Mouse (Mus musculus) adrenal gland, postnatal 36 days (tissue): Measurements from ENCODE around the gene Amelx. TPM values are rescaled to one million over a fixed set of nuclear protein-coding genes. Genes with fewer than 3 reads are reported as not detected.
A peak's percentile ranks its signal among the peaks of the same experiment; 100 is the strongest.

Source experiments
- DNase-seq, 2 experiments: peaks; one replicate each; pipeline ENCODE4 v3.0.0; 2021; ENCODE audit warnings: mixed read lengths in 1 of 2
- long read RNA-seq, 2 experiments: library from polyadenylated mRNA; stranded (forward); transcript quantifications; one replicate each; pipeline ENCODE4 v2.0.0; 2021; ENCODE audit warnings: borderline sequencing depth in 2 of 2
- total RNA-seq, 2 experiments: library from RNA; stranded (reverse); gene quantifications; 2 replicates each; pipeline ENCODE4 v1.2.3; 2021

The Amelx gene
- not detected for total RNA-seq
- long read RNA-seq, experiment 1: 0 reads
- long read RNA-seq, experiment 2: 0 reads

DNA sequence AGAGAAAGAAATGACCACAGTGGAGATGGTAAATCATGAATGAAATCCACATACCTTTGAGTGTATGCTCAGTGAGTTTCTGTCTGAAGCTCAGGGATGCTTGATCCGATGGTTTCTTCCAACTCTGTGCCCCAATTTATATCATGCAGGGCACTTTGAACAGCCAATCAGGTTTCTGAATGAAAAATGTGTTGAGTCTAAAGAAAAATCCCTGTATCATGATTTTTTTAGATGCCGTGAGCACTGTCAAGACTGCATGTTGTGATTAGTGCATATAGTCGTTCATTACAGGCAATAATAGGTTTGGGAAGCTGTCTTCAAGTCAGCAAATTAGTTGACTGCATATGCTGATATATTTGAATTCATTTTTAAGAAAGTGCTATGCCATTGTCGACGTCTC is at the start of gene Amelx:
Gene Amelx, minus strand, starts transcription at position 101 of the 400 bp plus-strand sequence.
- no peak for DNase-seq

DNA sequence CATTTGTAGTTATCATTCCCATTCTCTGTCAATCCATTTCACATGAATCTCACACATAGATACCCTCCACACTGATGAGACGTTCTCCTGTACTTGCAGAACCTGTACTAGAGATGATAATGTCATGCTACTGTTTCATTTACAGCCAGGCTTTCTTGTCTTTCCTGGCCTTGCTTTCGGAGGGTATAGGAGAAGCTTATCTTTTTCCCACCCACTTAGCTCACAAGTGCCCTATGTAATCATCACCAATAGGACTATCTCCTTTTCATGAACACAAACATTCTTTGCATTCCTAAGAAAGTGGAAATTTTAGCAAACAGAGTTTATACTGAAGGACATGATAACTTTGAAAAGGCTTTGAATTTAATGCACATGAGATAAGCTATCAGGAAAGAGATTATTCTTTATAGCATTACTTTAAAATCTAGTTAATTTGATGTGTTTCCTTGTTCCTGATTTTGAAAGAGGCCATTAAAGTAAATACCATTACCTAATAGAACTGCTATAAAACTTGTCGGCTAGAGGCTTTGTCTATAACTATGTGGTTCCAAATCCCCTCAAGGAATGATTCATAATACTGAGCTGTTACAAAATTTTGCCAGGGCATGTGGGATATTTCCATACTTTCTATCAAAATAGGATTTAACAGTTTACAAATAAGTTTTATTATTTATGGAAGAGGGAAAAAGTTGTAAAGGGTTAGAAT is 35.5 kb upstream of the Amelx start:
- DNase-seq: no peak

DNA sequence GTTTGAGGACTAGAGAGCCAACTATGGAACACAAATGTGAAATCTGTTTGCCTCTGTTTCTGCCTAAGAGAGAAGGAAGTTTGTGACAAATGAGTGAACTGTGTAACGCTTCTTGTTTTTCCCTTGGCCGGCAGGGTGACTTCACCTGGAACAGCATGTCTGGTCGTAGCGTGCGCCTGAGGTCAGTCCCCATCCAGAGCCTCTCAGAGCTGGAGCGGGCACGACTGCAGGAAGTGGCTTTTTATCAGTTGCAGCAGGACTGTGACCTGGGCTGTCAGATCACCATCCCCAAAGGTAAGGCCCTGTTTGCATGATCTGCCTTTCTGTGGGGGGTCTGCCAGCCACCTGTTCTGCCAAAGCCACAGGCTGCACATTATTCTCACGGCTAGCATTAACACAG is 33.1 kb upstream of the Amelx start:
- no peak for DNase-seq

DNA sequence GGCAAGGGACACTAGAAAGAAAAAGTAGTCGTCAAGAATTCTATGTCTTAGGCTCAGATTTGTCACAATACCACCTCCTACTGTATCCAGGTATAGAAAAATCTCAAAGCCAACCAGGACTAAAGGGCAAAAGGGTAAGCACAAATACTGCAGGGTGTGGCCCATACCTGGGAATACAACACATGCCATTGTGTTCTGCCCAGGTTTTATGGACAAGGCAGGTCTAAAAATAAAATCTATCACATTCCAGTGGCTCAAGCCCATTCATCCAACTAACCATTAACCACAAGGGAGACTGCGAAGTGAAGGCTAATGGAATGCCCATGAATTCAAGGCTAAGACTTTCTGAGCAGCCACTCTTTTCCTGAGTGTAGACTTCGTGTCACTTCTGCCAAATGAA is 23.0 kb upstream of the Amelx start:
- no peak for DNase-seq

DNA sequence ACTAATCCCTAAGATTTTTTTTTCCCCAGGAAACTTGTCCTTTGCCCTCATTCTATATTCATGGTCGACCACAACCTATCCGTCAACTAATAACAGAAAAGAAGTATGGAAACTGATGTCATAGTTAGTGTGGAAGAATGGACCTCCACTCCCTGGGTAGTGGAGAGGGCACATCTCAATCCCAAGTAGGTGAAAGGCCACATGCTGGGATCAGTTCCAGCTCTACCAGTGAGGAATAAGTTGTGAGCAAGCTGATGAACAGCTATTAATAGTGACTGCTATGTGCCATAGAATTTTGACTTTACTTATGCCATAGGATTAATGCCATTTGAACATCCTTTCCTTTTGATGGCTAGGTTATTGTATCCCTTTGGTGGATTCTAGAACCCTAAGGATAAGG is 8.4 kb downstream of the Amelx start:
- peak in 1 of 2 experiments; percentile 9 for DNase-seq

DNA sequence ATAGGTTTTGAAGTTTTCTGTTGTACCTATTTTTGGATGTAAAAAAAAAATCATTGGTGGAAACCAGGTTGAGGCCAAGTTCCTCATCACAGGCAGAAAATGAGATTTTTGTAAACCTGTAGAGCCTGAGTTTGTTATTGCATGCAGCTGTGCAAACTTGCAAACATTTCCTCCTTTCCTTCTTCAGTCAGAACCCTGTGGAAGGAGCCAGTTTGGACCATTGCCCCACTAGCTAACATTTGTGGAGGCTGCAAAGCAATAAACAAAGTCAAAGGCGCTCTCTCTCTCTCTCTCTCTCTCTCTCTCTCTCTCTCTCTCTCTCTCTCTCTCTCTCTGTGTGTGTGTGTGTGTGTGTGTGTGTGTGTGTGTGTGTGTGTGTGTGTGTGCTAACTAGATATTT is 13.2 kb downstream of the Amelx start:
- DNase-seq: no peak

DNA sequence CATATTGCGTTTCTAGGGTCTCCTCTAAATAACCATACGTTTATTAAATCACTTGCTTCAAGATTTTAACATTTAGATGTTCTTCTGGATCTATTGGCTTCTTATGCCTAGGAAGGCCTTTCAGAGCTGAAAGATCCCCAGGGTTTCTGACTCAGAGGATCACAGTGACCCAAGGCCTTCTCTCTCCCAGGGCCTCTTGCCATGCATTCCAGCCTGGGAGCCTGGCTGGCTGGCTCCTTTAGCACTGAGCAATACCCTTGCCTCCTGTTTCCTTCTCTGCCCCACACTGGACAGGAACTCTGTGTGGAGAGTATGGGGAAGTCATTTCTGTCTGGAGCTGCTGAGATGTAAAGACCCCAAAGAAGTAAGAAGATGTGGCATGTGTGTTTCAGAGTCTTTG is 16.0 kb downstream of the Amelx start:
- peak in 1 of 2 experiments; percentile 20 for DNase-seq

DNA sequence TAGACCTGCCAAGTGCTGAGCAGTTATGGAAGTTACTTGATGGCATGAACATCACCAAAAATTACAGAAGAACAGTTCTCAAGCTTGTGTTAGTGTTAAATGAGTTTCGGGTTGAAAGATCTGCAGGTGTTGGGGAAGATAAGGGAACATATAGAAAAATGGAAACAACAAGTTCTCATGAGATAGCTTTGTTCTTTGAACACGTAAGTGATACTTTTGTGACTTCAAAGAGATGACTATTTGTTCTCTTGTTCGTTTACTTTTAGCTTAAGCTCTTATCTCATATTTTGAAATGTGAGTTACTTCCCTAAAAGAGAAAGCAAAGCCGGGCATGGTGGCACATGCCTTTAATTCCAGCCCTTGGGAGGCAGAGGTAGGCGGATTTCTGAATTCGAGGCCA is 28.6 kb downstream of the Amelx start:
- DNase-seq: no peak

DNA sequence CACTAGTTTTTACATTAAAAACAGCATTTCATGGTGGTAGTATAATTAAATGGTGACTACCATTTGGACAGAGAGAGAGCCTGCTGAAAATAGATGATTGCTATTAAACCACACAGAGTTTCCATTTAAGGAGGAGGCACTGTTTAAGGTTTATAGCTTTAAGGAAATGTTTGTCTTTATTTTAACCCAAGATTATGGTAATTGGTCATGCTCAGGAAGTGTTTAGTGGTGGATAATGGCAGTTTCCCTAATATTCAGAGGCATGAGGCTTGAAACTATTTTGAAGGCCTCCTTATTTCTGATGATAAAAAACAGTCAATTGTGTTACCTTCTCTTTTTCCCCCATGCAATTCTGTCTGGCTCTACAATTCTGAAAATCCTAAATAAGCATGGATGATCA is 33.2 kb downstream of the Amelx start:
- no peak for DNase-seq

DNA sequence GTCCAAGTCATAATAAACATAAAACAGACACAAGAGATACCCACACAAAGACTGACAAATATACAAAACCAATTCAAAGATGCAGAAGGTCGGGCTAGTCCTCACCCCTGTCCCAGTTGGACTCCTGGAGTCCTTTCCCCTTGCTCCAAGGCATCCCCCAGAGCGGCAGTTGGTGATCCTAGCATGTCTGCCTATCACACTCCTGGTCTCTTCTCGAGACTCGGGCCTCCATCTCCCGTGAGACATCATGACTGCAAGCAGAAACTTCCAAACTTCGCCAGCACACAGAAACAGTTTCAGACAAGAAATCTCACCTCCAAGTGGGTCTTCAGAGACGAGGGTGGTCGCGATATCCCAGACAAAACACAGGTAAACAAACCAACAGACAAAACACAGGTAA is 46.5 kb downstream of the Amelx start:
- DNase-seq: no peak

DNA sequence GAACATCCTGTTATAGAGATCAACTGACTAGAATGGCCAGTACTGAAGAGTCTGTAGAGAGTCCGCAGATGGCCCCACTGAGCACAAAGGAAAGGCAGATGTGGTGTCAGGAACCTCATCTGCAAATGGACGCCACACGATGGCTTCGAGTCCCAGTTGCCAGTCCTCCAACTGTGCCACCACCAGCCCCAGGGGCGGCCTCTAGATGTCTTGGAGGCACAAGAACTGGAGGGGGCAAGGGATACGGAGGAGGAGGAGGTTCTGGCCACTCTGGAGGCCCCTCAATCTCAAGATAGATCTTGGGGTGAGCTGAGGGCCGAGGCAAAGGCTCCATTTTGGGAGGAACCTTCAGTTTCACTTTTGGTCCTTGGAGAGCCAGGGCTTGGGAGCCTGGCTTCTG is 47.2 kb downstream of the Amelx start:
- DNase-seq: no peak

Other genes starting within 250 kb of the Amelx start
- 10 to 100 TPM; 26.2 to 27.8 TPM for gene Hccs, start 133.2 kb upstream of the Amelx start, total RNA-seq